In genomic region chr2:49822312-49822711, GRCm38 (mm10) we compare ENCODE assay signal across 22 mouse cellular contexts. TPM values are rescaled to one million over a fixed set of nuclear protein-coding genes. Genes with fewer than 3 reads are reported as not detected.
"Had no signal": no experiment of that assay in that cellular context is flagged by ENCODE, and none has a peak within 500 bp of the region (broad histone marks: within the 10 kb centered on the region; RNA-seq: fewer than 3 reads in every experiment).

No protein-coding gene starts in this region.

- H3K27ac ChIP-seq: kidney, postnatal 0 days; layer of hippocampus, adult 2 months; limb, embryonic 12.5 days; limb, embryonic 15.5 days; liver, embryonic 14.5 days; lung, embryonic 15.5 days had no signal

- ATAC-seq: liver, postnatal 0 days had no signal

- H3K4me3 ChIP-seq: layer of hippocampus, adult 2 months; limb, embryonic 12.5 days; limb, embryonic 15.5 days; lung, embryonic 15.5 days had no signal

- DNase-seq: kidney, adult 2 months; kidney, postnatal 25 days; layer of hippocampus, adult 9-11 months; left cerebral cortex, postnatal 4 days; liver, postnatal 0 days; lung, postnatal 10 days; lung, postnatal 4 days; midbrain, embryonic 14.5 days; right cerebral cortex, postnatal 25 days; spleen, adult 18-20 months; thymus, adult 2 months; thymus, postnatal 14 days; thymus, postnatal 4 days had no signal

- H3K36me3 ChIP-seq: limb, embryonic 12.5 days; limb, embryonic 15.5 days; lung, embryonic 15.5 days had no signal

- H3K9me3 ChIP-seq: limb, embryonic 12.5 days; limb, embryonic 15.5 days; lung, embryonic 15.5 days had no signal

- H3K4me2 ChIP-seq: limb, embryonic 12.5 days; limb, embryonic 15.5 days; liver, embryonic 11.5 days; lung, embryonic 15.5 days; midbrain, embryonic 11.5 days had no signal

- H3K9ac ChIP-seq: limb, embryonic 12.5 days; limb, embryonic 15.5 days; liver, embryonic 14.5 days; liver, postnatal 0 days; lung, embryonic 15.5 days had no signal

- H3K27me3 ChIP-seq: limb, embryonic 15.5 days; lung, embryonic 15.5 days had no signal

- H3K4me1 ChIP-seq: lung, embryonic 15.5 days had no signal

RNA-seq across cellular contexts. Expression of gene Lypd6b, which starts 34.8 kb away (rescaled TPM):
- total RNA-seq: megakaryocyte-erythroid progenitor cell, adult 5-6 weeks had no signal
- polyA plus RNA-seq: liver, postnatal 0 days had no signal
